Mouse (Mus musculus): Measurements from ENCODE around the gene Olfr731. TPM values are rescaled to one million over a fixed set of nuclear protein-coding genes. Genes with fewer than 3 reads are reported as not detected.

Olfr731 gene
- not detected in 2 replicates for polyA plus RNA-seq (2012; rRNA removed; ENCODE audit: low replicate concordance)

GRCm38 (mm10) chr14:50241766-50242165 is at the start of gene Olfr731:
Olfr731 (minus strand) TSS chr14:50241866.

GRCm38 (mm10) chr14:50284106-50284505 is 42.4 kb upstream of the Olfr731 start, which contains the start of gene Olfr732:
Olfr732 (minus strand) TSS chr14:50284206.

GRCm38 (mm10) chr14:50188098-50188497 is 53.6 kb downstream of the Olfr731 start, which contains the start of gene Olfr730:
Olfr730 (minus strand) TSS chr14:50188198.

Other genes starting within 250 kb of the Olfr731 start
- gene Olfr725, start 201.5 kb downstream of the Olfr731 start, polyA plus RNA-seq (2012; rRNA removed; ENCODE audit: low replicate concordance): not detected in 2 replicates
- gene Olfr726, start 150.9 kb downstream of the Olfr731 start, polyA plus RNA-seq (2012; rRNA removed; ENCODE audit: low replicate concordance): not detected in 2 replicates
- gene Olfr727, start 118.7 kb downstream of the Olfr731 start, polyA plus RNA-seq (2012; rRNA removed; ENCODE audit: low replicate concordance): not detected in 2 replicates
- not detected in 2 replicates for gene Olfr728, start 99.2 kb downstream of the Olfr731 start, polyA plus RNA-seq (2012; rRNA removed; ENCODE audit: low replicate concordance)
- gene Olfr729, start 89.0 kb downstream of the Olfr731 start, polyA plus RNA-seq (2012; rRNA removed; ENCODE audit: low replicate concordance): not detected in 2 replicates
- gene Olfr730, start 53.7 kb downstream of the Olfr731 start, polyA plus RNA-seq (2012; rRNA removed; ENCODE audit: low replicate concordance): not detected in 2 replicates
- not detected in 2 replicates for gene Olfr732, start 42.3 kb upstream of the Olfr731 start, polyA plus RNA-seq (2012; rRNA removed; ENCODE audit: low replicate concordance)
- not detected in 2 replicates for gene Olfr733, start 59.7 kb upstream of the Olfr731 start, polyA plus RNA-seq (2012; rRNA removed; ENCODE audit: low replicate concordance)
- not detected in 2 replicates for gene Olfr734, start 84.9 kb upstream of the Olfr731 start, polyA plus RNA-seq (2012; rRNA removed; ENCODE audit: low replicate concordance)
- not detected in 2 replicates for gene Olfr735, start 107.0 kb upstream of the Olfr731 start, polyA plus RNA-seq (2012; rRNA removed; ENCODE audit: low replicate concordance)
- 0.12 TPM in 2 replicates for gene Tlr11, start 116.0 kb upstream of the Olfr731 start, polyA plus RNA-seq (2012; rRNA removed; ENCODE audit: low replicate concordance)
- not detected in 2 replicates for gene Olfr736, start 139.3 kb upstream of the Olfr731 start, polyA plus RNA-seq (2012; rRNA removed; ENCODE audit: low replicate concordance)
- gene Olfr738, start 165.7 kb upstream of the Olfr731 start, polyA plus RNA-seq (2012; rRNA removed; ENCODE audit: low replicate concordance): not detected in 2 replicates
- not detected in 2 replicates for gene Olfr739, start 176.8 kb upstream of the Olfr731 start, polyA plus RNA-seq (2012; rRNA removed; ENCODE audit: low replicate concordance)
- gene Olfr740, start 203.7 kb upstream of the Olfr731 start, polyA plus RNA-seq (2012; rRNA removed; ENCODE audit: low replicate concordance): not detected in 2 replicates
- gene Olfr741, start 230.9 kb upstream of the Olfr731 start, polyA plus RNA-seq (2012; rRNA removed; ENCODE audit: low replicate concordance): not detected in 2 replicates

Measured in duodenum, adult 2 months (tissue).